Mouse (Mus musculus): ENCODE data around the gene Slc25a45. TPM values are rescaled to one million over a fixed set of nuclear protein-coding genes. Genes with fewer than 3 reads are reported as not detected.

The Slc25a45 gene
- polyA plus RNA-seq, 1 experiment from 2014 or later, result 1.0 TPM

GRCm38 (mm10) chr19:5868096-5868495, 9.5 kb upstream of the Slc25a45 start:
- ATAC-seq (ENCODE audit: low FRiP score) (no peak), DNase-seq (ENCODE audit: low spot score) (no peak)
- H3K9me3 ChIP-seq (ENCODE audit: control insufficient read depth, low read length), result no peaks in the 10 kb centered on the region
- H3K27me3 ChIP-seq (ENCODE audit: control insufficient read depth, insufficient read depth, low read length), result no peaks in the 10 kb centered on the region
- 85% methylated on average over 6 of the region's 6 CpGs for WGBS
- H3K4me1 ChIP-seq (replicated peaks; ENCODE audit: control insufficient read depth, insufficient read depth, low read length), result 0 out of 2 replicates have a peak, but pooled peaks cover 2% of the 10 kb centered on the region
- H3K4me3 ChIP-seq (ENCODE audit: low read depth, low read length), result no peak overlapping the region
- H3K4me2 ChIP-seq (replicated peaks; ENCODE audit: low read depth, low read length), result no peak overlapping the region
- peaks cover 2% of the 10 kb centered on the region; the same call in 1 of the 2 replicates for H3K36me3 ChIP-seq (ENCODE audit: control insufficient read depth, insufficient read depth, low read length)
- H3K9ac ChIP-seq (ENCODE audit: low read depth, low read length), result no peak overlapping the region
- H3K27ac ChIP-seq (ENCODE audit: low read depth, low read length), result no peak overlapping the region

GRCm38 (mm10) chr19:5871273-5871672, 6.3 kb upstream of the Slc25a45 start:
- Histone ChIP-seq H3K4me2 (replicated peaks; ENCODE audit: low read depth, low read length) (0 out of 2 replicates have a peak overlapping the region, but pooled peaks have one; percentile 7), H3K9me3 (ENCODE audit: control insufficient read depth, low read length) (no peaks in the 10 kb centered on the region), H3K4me3 (ENCODE audit: low read depth, low read length) (no peak overlapping the region), H3K9ac (ENCODE audit: low read depth, low read length) (peak overlapping the region; percentile 37), H3K4me1 (replicated peaks; ENCODE audit: control insufficient read depth, insufficient read depth, low read length) (peaks cover 4% of the 10 kb centered on the region; the same call in 1 of the 2 replicates), H3K36me3 (ENCODE audit: control insufficient read depth, insufficient read depth, low read length) (no peaks in the 10 kb centered on the region), H3K27me3 (ENCODE audit: control insufficient read depth, insufficient read depth, low read length) (no peaks in the 10 kb centered on the region), H3K27ac (ENCODE audit: low read depth, low read length) (peak overlapping the region; percentile 62)
- ATAC-seq (ENCODE audit: low FRiP score), result peak; percentile 57
- WGBS, result 2% methylated on average over 7 of the region's 7 CpGs
- DNase-seq (ENCODE audit: low spot score), result peak; percentile 60

GRCm38 (mm10) chr19:5871683-5872082, 5.9 kb upstream of the Slc25a45 start:
- Histone ChIP-seq H3K9me3 (ENCODE audit: control insufficient read depth, low read length) (no peaks in the 10 kb centered on the region), H3K4me3 (ENCODE audit: low read depth, low read length) (no peak overlapping the region), H3K9ac (ENCODE audit: low read depth, low read length) (peak overlapping the region; percentile 37), H3K4me1 (replicated peaks; ENCODE audit: control insufficient read depth, insufficient read depth, low read length) (peaks cover 4% of the 10 kb centered on the region; the same call in 1 of the 2 replicates), H3K36me3 (ENCODE audit: control insufficient read depth, insufficient read depth, low read length) (no peaks in the 10 kb centered on the region), H3K27ac (ENCODE audit: low read depth, low read length) (peak overlapping the region; percentile 62), H3K27me3 (ENCODE audit: control insufficient read depth, insufficient read depth, low read length) (no peaks in the 10 kb centered on the region), H3K4me2 (replicated peaks; ENCODE audit: low read depth, low read length) (no peak overlapping the region)
- DNase-seq (ENCODE audit: low spot score) (peak; percentile 29), ATAC-seq (ENCODE audit: low FRiP score) (no peak)
- WGBS, result 55% methylated on average over 6 of the region's 6 CpGs

- H3K4me1 ChIP-seq (replicated peaks; ENCODE audit: control insufficient read depth, insufficient read depth, low read length), result peaks cover 4% of the 10 kb centered on the region; the same call in 1 of the 2 replicates
- ATAC-seq (ENCODE audit: low FRiP score), result no peak
Measured at GRCm38 (mm10) chr19:5872528-5872927, 5.1 kb upstream of the Slc25a45 start.

GRCm38 (mm10) chr19:5872931-5873556, 4.6 kb upstream of the Slc25a45 start:
- DNase-seq (ENCODE audit: low spot score), result no peak
- no peak overlapping the region for H3K9ac ChIP-seq (ENCODE audit: low read depth, low read length)
- no peak for ATAC-seq (ENCODE audit: low FRiP score)
- H3K4me3 ChIP-seq (ENCODE audit: low read depth, low read length), result no peak overlapping the region; the same call in 1 of the 2 replicates
- no peaks in the 10 kb centered on the region for H3K36me3 ChIP-seq (ENCODE audit: control insufficient read depth, insufficient read depth, low read length)
- no peaks in the 10 kb centered on the region for H3K27me3 ChIP-seq (ENCODE audit: control insufficient read depth, insufficient read depth, low read length)
- 89% methylated on average over 19 of the region's 19 CpGs for WGBS
- no peaks in the 10 kb centered on the region for H3K9me3 ChIP-seq (ENCODE audit: control insufficient read depth, low read length)
- H3K27ac ChIP-seq (ENCODE audit: low read depth, low read length), result no peak overlapping the region
- no peak overlapping the region for H3K4me2 ChIP-seq (replicated peaks; ENCODE audit: low read depth, low read length)
- H3K4me1 ChIP-seq (replicated peaks; ENCODE audit: control insufficient read depth, insufficient read depth, low read length), result peaks cover 4% of the 10 kb centered on the region; the same call in 1 of the 2 replicates

More at GRCm38 (mm10) chr19:5872528-5872927, 5.1 kb upstream of the Slc25a45 start:
- no peaks in the 10 kb centered on the region for H3K27me3 ChIP-seq (ENCODE audit: control insufficient read depth, insufficient read depth, low read length)
- no peak overlapping the region for H3K4me3 ChIP-seq (ENCODE audit: low read depth, low read length)
- DNase-seq (ENCODE audit: low spot score), result no peak
- H3K9ac ChIP-seq (ENCODE audit: low read depth, low read length), result no peak overlapping the region
- H3K9me3 ChIP-seq (ENCODE audit: control insufficient read depth, low read length), result no peaks in the 10 kb centered on the region
- H3K4me2 ChIP-seq (replicated peaks; ENCODE audit: low read depth, low read length), result no peak overlapping the region
- WGBS, result 88% methylated on average over 4 of the region's 4 CpGs
- H3K36me3 ChIP-seq (ENCODE audit: control insufficient read depth, insufficient read depth, low read length), result no peaks in the 10 kb centered on the region
- no peak overlapping the region for H3K27ac ChIP-seq (ENCODE audit: low read depth, low read length)

- H3K4me1 ChIP-seq (replicated peaks; ENCODE audit: control insufficient read depth, insufficient read depth, low read length), result peaks cover 4% of the 10 kb centered on the region; the same call in 1 of the 2 replicates
- peak overlapping the region; percentile 81 for H3K4me3 ChIP-seq (ENCODE audit: low read depth, low read length)
- H3K36me3 ChIP-seq (ENCODE audit: control insufficient read depth, insufficient read depth, low read length), result no peaks in the 10 kb centered on the region
- peak overlapping the region; percentile 88 for H3K9ac ChIP-seq (ENCODE audit: low read depth, low read length)
- no peak overlapping the region for H3K27ac ChIP-seq (ENCODE audit: low read depth, low read length)
- H3K27me3 ChIP-seq (ENCODE audit: control insufficient read depth, insufficient read depth, low read length), result no peaks in the 10 kb centered on the region
- ATAC-seq (ENCODE audit: low FRiP score) (no peak), DNase-seq (ENCODE audit: low spot score) (no peak)
- H3K9me3 ChIP-seq (ENCODE audit: control insufficient read depth, low read length), result no peaks in the 10 kb centered on the region
- peak overlapping the region; percentile 64 for H3K4me2 ChIP-seq (replicated peaks; ENCODE audit: low read depth, low read length)
- 13% methylated on average over 13 of the region's 13 CpGs for WGBS
Measured at GRCm38 (mm10) chr19:5874391-5874968, 3.1 kb upstream of the Slc25a45 start.

- H3K9ac ChIP-seq (ENCODE audit: low read depth, low read length), result peak within 1 kb of the TSS; percentile 88
- ATAC-seq (ENCODE audit: low FRiP score), result peak; percentile 88
- peak within 1 kb of the TSS; percentile 64 for H3K4me2 ChIP-seq (replicated peaks; ENCODE audit: low read depth, low read length)
- H3K36me3 ChIP-seq (ENCODE audit: control insufficient read depth, insufficient read depth, low read length), result no peaks in the 10 kb centered on the region
- H3K4me3 ChIP-seq (ENCODE audit: low read depth, low read length), result peak within 1 kb of the TSS; percentile 81
- no peaks in the 10 kb centered on the region for H3K27me3 ChIP-seq (ENCODE audit: control insufficient read depth, insufficient read depth, low read length)
- DNase-seq (ENCODE audit: low spot score), result peak; percentile 97
- H3K9me3 ChIP-seq (ENCODE audit: control insufficient read depth, low read length), result no peaks in the 10 kb centered on the region
- peaks cover 4% of the 10 kb centered on the region; the same call in 1 of the 2 replicates for H3K4me1 ChIP-seq (replicated peaks; ENCODE audit: control insufficient read depth, insufficient read depth, low read length)
- WGBS, result under 1% methylated on average over 37 of the region's 37 CpGs
- peak within 1 kb of the TSS; percentile 34; the same call in 1 of the 2 replicates for H3K27ac ChIP-seq (ENCODE audit: low read depth, low read length)
Measured at GRCm38 (mm10) chr19:5874969-5875480, 2.6 kb upstream of the Slc25a45 start, which contains the start of gene Frmd8. Gene Frmd8 (minus strand): TSS chr19:5875274.

GRCm38 (mm10) chr19:5878362-5878722, 734 bp downstream of the Slc25a45 start:
- WGBS, result 83% methylated on average over 7 of the region's 7 CpGs
- Histone ChIP-seq H3K4me3 (ENCODE audit: low read depth, low read length) (no peak overlapping the region), H3K27me3 (ENCODE audit: control insufficient read depth, insufficient read depth, low read length) (no peaks in the 10 kb centered on the region), H3K9me3 (ENCODE audit: control insufficient read depth, low read length) (no peaks in the 10 kb centered on the region), H3K4me2 (replicated peaks; ENCODE audit: low read depth, low read length) (no peak overlapping the region), H3K9ac (ENCODE audit: low read depth, low read length) (no peak overlapping the region), H3K4me1 (replicated peaks; ENCODE audit: control insufficient read depth, insufficient read depth, low read length) (peaks cover 2% of the 10 kb centered on the region; the same call in 1 of the 2 replicates), H3K36me3 (ENCODE audit: control insufficient read depth, insufficient read depth, low read length) (no peaks in the 10 kb centered on the region), H3K27ac (ENCODE audit: low read depth, low read length) (no peak overlapping the region)
- ATAC-seq (ENCODE audit: low FRiP score) (no peak), DNase-seq (ENCODE audit: low spot score) (no peak)
